Mouse (Mus musculus) heart, postnatal 0 days (tissue): Measurements from ENCODE around the gene Vat1l.

Source experiments
- CTCF ChIP-seq: IDR thresholded peaks from 2 replicates; pipeline ENCODE4 v1.5.1; 2016; ENCODE audit warnings: antibody characterized with exemption, control low read depth, low read depth
- EP300 ChIP-seq: IDR thresholded peaks from 2 replicates; pipeline ENCODE4 v1.6.1; 2016; ENCODE audit warnings: antibody characterized with exemption, low read depth

DNA sequence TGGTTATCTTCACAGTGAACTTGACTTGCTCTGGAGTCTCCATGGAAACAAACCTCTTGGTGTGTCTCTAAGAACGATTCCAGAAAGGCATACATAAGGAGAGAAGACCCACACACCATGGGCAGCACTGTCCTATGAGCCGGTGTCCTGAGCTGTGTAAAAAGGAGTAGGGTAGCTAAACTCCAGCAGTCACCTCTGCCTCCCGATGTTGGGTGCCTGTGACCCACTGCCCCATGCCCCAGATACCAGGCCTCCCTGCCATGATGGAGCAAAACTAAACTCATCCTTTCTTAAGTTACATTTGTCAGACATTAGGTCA is 90.3 kb downstream of the Vat1l start:
- TF ChIP-seq CTCF (no peak), EP300 (no peak)
